Mouse (Mus musculus) G1E (cell line): ENCODE data around the gene Cxcl5.

Experiments used
- CTCF ChIP-seq: IDR thresholded peaks from 2 replicates; pipeline ENCODE4 v1.5.1; 2012; ENCODE audit warnings: low read depth, low read length, inconsistent platforms, mixed read lengths
- GATA1 ChIP-seq: IDR thresholded peaks from 2 replicates; pipeline ENCODE4 v1.6.1; 2012; ENCODE audit warnings: borderline replicate concordance, low read length, inconsistent platforms, mixed read lengths
- GATA2 ChIP-seq: IDR thresholded peaks from 2 replicates; pipeline ENCODE4 v1.6.1; 2012; ENCODE audit warnings: low read depth, low read length, inconsistent platforms, borderline replicate concordance
- POLR2AphosphoS5 ChIP-seq: IDR thresholded peaks from 2 replicates; pipeline ENCODE4 v1.6.1; 2012; ENCODE audit warnings: low read depth, low read length, inconsistent platforms; ENCODE audit not compliant: insufficient replicate concordance
- TAL1 ChIP-seq: conservative IDR thresholded peaks from 2 replicates; pipeline ENCODE4 v1.6.1; 2012; ENCODE audit warnings: low read depth, low read length, inconsistent platforms, mixed read lengths

- TF ChIP-seq CTCF (no peak), GATA1 (no peak), POLR2AphosphoS5 (no peak), TAL1 (no peak), GATA2 (no peak)
These were observed 45.4 kb downstream of the Cxcl5 start for GRCm38 (mm10) chr5:90804574-90804973.
